Mouse (Mus musculus) myocyte (in vitro differentiated cells): ENCODE data around the gene Ppp3ca.

ENCODE experiments used
- CEBPB ChIP-seq: IDR thresholded peaks from 2 replicates; pipeline ENCODE4 v1.6.1; 2011; ENCODE audit warnings: mild to moderate bottlenecking, moderate library complexity; ENCODE audit not compliant: poor library complexity, insufficient read depth, severe bottlenecking
- E2F4 ChIP-seq: IDR thresholded peaks from one replicate; pipeline ENCODE4 v1.6.1; 2011; ENCODE audit warnings: mild to moderate bottlenecking, control low read depth, moderate library complexity; ENCODE audit not compliant: insufficient read depth
- MAX ChIP-seq: IDR thresholded peaks from one replicate; pipeline ENCODE4 v1.6.1; 2011; ENCODE audit warnings: low read depth, mild to moderate bottlenecking, control low read depth
- MYOD1 ChIP-seq, 3 experiments: IDR thresholded peaks; one replicate each; pipeline ENCODE4 v1.6.1; 2011; ENCODE audit warnings: control low read depth in 2 of 3, low read depth in 2 of 3, mild to moderate bottlenecking in 2 of 3, moderate library complexity in 1 of 3; ENCODE audit not compliant: insufficient read length in 2 of 3, control insufficient read depth in 1 of 3
- MYOG ChIP-seq, 3 experiments: IDR thresholded peaks; one replicate each; pipeline ENCODE4 v1.6.1; 2011; ENCODE audit warnings: control low read depth in 2 of 3, low read depth in 2 of 3, mild to moderate bottlenecking in 2 of 3; ENCODE audit not compliant: insufficient read length in 2 of 3, control insufficient read depth in 1 of 3, insufficient read depth in 1 of 3
- POLR2A ChIP-seq: IDR thresholded peaks from one replicate; pipeline ENCODE4 v1.6.1; 2011; ENCODE audit warnings: low read depth, mild to moderate bottlenecking, control low read depth, moderate library complexity; ENCODE audit not compliant: insufficient read length
- POLR2AphosphoS2 ChIP-seq: IDR thresholded peaks from one replicate; pipeline ENCODE4 v1.6.1; 2011; ENCODE audit warnings: low read depth, control low read depth; ENCODE audit not compliant: insufficient read length
- TCF12 ChIP-seq: IDR thresholded peaks from one replicate; pipeline ENCODE4 v1.6.1; 2011; ENCODE audit warnings: mild to moderate bottlenecking, control low read depth; ENCODE audit not compliant: poor library complexity, insufficient read depth, severe bottlenecking
- USF1 ChIP-seq: IDR thresholded peaks from one replicate; pipeline ENCODE4 v1.6.1; 2011; ENCODE audit warnings: low read depth, mild to moderate bottlenecking, control low read depth, moderate library complexity

DNA sequence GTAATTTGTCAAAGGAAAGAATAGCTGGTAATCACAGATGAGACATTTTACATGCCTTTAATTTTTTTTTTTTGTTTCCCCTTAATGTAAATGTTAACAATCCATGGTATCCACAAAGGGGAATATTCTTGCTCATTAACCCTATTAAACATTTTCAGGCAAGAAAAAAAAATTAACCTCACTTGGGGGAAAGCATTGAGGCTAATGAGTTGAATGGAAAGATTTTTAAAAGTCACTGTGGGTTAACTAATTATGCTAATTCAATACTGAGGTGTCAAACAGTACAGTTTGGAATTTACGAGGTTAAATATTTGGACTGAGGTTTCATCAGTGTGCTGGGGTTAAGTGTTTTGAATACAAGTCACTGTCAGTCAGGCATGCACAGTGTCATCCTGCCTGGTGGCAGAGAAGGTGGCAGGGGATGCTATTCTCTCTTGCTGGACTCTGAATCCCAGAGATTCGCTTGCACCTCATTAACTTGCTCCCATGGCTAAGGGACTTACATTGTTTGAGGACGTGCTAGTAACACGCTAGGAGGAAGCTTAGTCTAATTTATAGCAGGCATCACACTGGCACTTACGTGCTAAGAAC lies 82.3 kb downstream of the Ppp3ca start:
- no peak for TF ChIP-seq CEBPB
- TF ChIP-seq POLR2A, result no peak
- TF ChIP-seq USF1, result no peak
- TF ChIP-seq TCF12, result no peak
- TF ChIP-seq POLR2AphosphoS2, result no peak
- no peak for TF ChIP-seq MYOG (IDR thresholded peaks at IDR 0.05; ENCODE audit: control insufficient read depth in 1 of 3, insufficient read depth in 1 of 3, insufficient read length in 2 of 3, low read depth in 2 of 3)
- no peak for TF ChIP-seq MYOD1 (IDR thresholded peaks at IDR 0.05; ENCODE audit: control insufficient read depth in 1 of 3, insufficient read length in 2 of 3, low read depth in 2 of 3)
- no peak for TF ChIP-seq E2F4
- no peak for TF ChIP-seq MAX
